Mouse (Mus musculus): ENCODE data around the gene 1700014D04Rik. TPM values are rescaled to one million over a fixed set of nuclear protein-coding genes. Genes with fewer than 3 reads are reported as not detected.
"Not testable (repeated sequence)": the region's sequence is repeated elsewhere in the genome, so short reads cannot be mapped to it uniquely, and the experiment has no call there.

The 1700014D04Rik gene
- polyA plus RNA-seq (2016; fragmentation: Nextera tagmentation; extraction: Ambion mirVana) = 0.18 TPM in 1 of 2 replicates, not detected in the other

DNA sequence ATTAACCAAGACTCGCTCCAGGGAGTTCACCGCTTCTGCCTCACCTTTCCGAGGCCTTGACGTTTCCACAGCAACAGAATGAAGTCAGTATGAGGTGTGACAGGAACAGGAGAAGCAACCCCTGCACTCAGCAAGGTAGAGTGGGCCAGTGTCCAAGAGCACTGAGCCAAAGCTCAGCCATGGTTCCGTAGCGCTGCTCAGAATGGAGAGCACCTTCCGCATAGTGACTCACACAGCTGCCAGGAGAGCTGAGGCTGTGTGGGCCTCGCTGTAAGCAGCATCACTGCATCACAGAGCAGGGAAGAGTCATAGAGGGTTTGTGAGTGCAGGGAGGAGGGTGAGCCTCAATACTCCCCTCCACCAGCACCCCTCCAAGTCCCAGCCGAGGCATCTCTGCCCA is at the start of gene 1700014D04Rik:
Gene 1700014D04Rik, minus strand, starts transcription at position 42 of the 400 bp plus-strand sequence.
- H3K4me3 ChIP-seq = no peak within 1 kb of the TSS
- H3K9me3 ChIP-seq = no peaks in the 10 kb centered on the region
- WGBS = 83% methylated on average over 9 of the region's 9 CpGs
- H3K4me1 ChIP-seq (replicated peaks) = peaks cover 6% of the 10 kb centered on the region; the same call in 1 of the 2 replicates
- no peak within 1 kb of the TSS for H3K27ac ChIP-seq
- no peaks in the 10 kb centered on the region for H3K27me3 ChIP-seq (ENCODE audit: insufficient read depth, poor library complexity, severe bottlenecking)
- no peaks in the 10 kb centered on the region for H3K36me3 ChIP-seq
- DNase-seq (ENCODE audit: low spot score) = no peak

DNA sequence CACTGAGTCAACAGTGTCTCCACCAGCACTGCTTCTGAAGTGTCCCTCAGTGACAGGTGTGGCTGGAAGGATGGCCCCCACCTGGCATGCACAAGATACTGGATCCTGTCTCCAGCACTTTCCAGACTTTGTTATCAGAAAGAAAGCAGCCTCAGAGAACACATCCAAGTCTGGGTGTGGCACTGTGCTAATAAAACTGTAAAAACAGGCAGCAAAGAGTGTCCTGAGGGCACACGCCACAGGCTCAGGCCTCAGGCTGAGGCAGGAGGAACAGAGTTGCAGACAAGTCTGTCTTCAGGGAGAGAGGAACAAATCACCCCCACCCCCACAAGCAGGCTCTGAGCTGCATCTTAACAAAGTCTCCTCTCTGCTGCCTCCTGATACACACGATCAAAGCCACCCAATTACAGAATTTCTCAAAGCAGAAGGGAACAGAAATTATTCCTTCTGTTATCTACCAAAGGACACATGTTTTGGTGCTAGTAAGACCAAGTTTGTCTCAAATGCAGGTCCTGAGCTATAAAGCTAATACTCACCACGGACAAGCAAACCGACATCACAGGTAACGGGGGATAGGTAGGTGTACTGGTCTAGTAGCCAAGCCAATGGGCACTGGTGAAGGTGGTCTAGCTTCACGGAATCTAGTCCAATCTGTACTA is 49.4 kb upstream of the 1700014D04Rik start:
- no peaks in the 10 kb centered on the region for H3K4me1 ChIP-seq (replicated peaks)
- no peak for DNase-seq (ENCODE audit: low spot score)
- no peak overlapping the region for H3K4me3 ChIP-seq
- H3K36me3 ChIP-seq = peaks cover 100% of the 10 kb centered on the region
- H3K27ac ChIP-seq = no peak overlapping the region
- no peaks in the 10 kb centered on the region for H3K9me3 ChIP-seq
- WGBS = 94% methylated on average over 6 of the region's 6 CpGs
- H3K27me3 ChIP-seq (ENCODE audit: insufficient read depth, poor library complexity, severe bottlenecking) = no peaks in the 10 kb centered on the region

DNA sequence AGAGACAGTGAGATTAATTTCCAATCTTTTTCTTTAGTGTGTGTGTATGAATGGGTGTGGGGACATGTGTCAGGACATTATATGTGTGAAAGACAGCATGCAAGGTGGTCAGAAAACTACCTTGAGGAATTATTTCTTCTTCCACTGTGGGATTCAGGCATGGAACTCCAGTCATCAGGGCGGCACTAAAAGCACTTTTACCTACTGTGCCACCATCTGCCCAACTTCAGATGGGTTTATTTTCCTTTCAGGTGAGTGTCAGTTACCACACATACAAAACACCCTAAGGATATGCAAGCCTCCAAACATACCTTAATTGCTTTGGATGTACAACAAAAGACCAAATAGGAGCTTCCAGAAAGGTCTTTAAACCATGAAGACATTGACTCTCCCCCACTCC is 48.2 kb upstream of the 1700014D04Rik start:
- DNase-seq (ENCODE audit: low spot score) = no peak
- Histone ChIP-seq H3K36me3 (peaks cover 100% of the 10 kb centered on the region), H3K27me3 (ENCODE audit: insufficient read depth, poor library complexity, severe bottlenecking) (no peaks in the 10 kb centered on the region), H3K4me3 (no peak overlapping the region), H3K4me1 (replicated peaks) (no peaks in the 10 kb centered on the region), H3K27ac (no peak overlapping the region), H3K9me3 (no peaks in the 10 kb centered on the region)
- 92% methylated on average over 1 of the region's 1 CpGs for WGBS

DNA sequence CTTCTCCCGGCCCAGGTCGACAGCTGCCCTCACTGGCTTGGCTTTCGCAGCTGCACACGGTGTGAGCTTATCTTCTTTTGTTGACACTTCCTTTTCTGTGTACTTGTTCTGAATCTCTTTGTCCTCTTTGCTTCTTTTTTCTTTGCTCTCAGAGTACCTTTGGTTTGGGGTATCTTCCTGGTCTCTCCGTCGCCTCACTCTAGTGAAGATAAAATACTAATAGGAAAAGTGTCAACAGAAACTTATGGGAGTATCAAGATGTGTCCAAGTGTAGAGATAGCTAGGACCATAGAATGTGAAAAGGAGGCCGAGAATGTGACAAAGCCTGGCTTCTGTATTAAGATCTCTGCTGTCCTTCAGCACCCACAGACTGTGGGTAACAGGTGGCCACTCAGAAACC is 35.6 kb upstream of the 1700014D04Rik start, which contains the start of gene Gm49354:
Gene Gm49354, minus strand, starts transcription at position 101 of the 400 bp plus-strand sequence.
- WGBS = 92% methylated on average over 7 of the region's 7 CpGs
- Histone ChIP-seq H3K36me3 (peaks cover 99% of the 10 kb centered on the region), H3K4me3 (no peak within 1 kb of the TSS)

DNA sequence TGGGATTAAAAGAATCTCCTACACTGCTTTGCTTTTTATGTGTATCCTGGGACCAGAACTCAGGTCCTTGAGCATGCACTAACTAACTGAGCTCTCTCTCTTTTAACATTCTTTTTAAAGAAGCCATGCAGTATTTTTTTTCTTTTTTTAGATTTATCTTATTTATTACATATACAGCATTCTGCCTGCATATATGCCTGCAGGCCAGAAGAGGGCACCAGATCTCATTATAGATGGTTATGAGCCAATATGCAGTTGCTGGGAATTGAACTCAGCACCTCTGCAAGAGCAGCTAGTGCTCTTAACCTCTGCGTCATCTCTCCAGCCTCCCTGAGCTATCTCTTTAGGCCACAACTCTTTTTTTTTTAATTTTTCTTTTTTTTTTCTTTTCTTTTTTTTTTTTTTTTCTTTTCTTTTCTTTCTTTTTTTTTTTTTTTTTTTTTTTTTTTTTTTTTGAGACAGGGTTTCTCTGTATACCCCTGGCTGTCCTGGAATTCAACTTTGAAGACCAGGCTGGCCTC is 33.3 kb upstream of the 1700014D04Rik start:
- not testable (repeated sequence) for H3K4me3 ChIP-seq; H3K4me1 ChIP-seq (replicated peaks); DNase-seq (ENCODE audit: low spot score); H3K9me3 ChIP-seq; H3K27me3 ChIP-seq (ENCODE audit: insufficient read depth, poor library complexity, severe bottlenecking); H3K27ac ChIP-seq
- peaks cover 99% of the 10 kb centered on the region for H3K36me3 ChIP-seq
- WGBS = 96% methylated on average over 1 of the region's 1 CpGs

More for the DNA sequence above, 35.6 kb upstream of the 1700014D04Rik start, which contains the start of gene Gm49354:
- H3K9me3 ChIP-seq = no peaks in the 10 kb centered on the region
- no peak for DNase-seq (ENCODE audit: low spot score)
- H3K27ac ChIP-seq = no peak within 1 kb of the TSS
- no peaks in the 10 kb centered on the region for H3K4me1 ChIP-seq (replicated peaks)
- no peaks in the 10 kb centered on the region for H3K27me3 ChIP-seq (ENCODE audit: insufficient read depth, poor library complexity, severe bottlenecking)

DNA sequence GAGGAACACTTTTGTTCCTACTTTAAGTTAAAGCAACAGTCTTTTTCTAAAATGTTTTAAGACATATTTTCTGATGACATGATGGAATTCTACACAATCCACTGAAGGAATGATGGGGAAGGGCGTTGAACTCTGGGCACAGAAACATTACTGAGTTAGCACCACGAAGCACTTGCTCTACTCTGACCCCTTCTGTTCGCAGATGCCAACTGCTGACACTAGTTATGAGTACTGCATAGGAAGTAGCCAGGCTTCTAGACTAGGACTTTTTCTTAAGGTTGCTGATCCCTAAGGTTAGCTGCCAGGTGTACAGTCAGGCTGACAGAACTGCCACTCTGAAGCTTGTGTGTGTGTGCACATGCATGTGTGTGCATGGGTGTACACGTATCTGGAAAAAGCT is 32.7 kb upstream of the 1700014D04Rik start:
- WGBS = 89% methylated on average over 4 of the region's 4 CpGs
- H3K4me3 ChIP-seq = no peak overlapping the region
- no peak for DNase-seq (ENCODE audit: low spot score)

DNA sequence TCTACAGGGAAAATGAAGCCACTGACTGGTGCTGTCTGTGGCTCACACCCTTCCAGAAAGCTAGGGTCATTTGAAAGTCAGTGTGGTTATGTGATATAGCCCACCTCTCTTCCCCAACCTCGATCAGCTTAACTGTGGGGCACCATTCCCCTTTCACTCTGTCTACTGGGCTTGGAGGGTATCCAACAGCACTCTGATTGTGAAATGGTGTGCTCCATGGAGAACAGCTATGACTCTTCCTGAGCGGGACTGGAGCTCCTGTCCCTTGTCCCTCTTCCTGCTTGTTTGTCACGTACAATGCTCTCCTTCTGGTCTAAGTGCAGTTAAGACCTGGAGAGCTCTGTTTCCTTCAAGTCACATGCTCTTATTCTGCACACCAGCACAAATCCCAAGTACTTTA is 28.6 kb upstream of the 1700014D04Rik start:
- no peak overlapping the region for H3K4me3 ChIP-seq
- H3K9me3 ChIP-seq = no peaks in the 10 kb centered on the region
- whole genome bisulfite sequencing = 86% methylated on average over 3 of the region's 3 CpGs
- no peak for DNase-seq (ENCODE audit: low spot score)
- H3K27me3 ChIP-seq (ENCODE audit: insufficient read depth, poor library complexity, severe bottlenecking) = no peaks in the 10 kb centered on the region
- H3K27ac ChIP-seq = no peak overlapping the region
- peaks cover 14% of the 10 kb centered on the region for H3K4me1 ChIP-seq (replicated peaks)
- H3K36me3 ChIP-seq = peaks cover 84% of the 10 kb centered on the region

More for the DNA sequence above, 32.7 kb upstream of the 1700014D04Rik start:
- Histone ChIP-seq H3K9me3 (no peaks in the 10 kb centered on the region), H3K27ac (no peak overlapping the region), H3K4me1 (replicated peaks) (no peaks in the 10 kb centered on the region), H3K36me3 (peaks cover 96% of the 10 kb centered on the region), H3K27me3 (ENCODE audit: insufficient read depth, poor library complexity, severe bottlenecking) (no peaks in the 10 kb centered on the region)

DNA sequence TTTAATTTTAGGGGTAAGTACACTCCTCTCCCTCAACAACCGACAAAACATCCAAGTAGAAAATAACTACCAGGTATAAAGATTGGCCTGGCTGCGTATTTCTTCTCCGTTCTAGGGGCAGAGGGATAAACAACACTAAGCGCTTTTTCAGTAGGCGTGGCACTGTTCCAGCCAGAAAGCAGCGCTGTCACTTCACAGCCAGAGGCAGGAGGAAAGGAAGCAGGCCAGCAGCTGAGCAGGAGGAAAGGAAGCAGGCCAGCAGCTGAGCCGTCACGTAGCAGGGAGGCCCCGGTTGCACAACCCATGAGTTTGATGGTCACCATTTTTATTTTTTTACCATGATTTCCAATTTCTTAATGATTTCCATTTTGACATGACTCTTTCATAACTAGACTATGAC is 24.7 kb upstream of the 1700014D04Rik start:
- H3K27me3 ChIP-seq (ENCODE audit: insufficient read depth, poor library complexity, severe bottlenecking) = no peaks in the 10 kb centered on the region
- H3K36me3 ChIP-seq = peaks cover 54% of the 10 kb centered on the region
- no peak for DNase-seq (ENCODE audit: low spot score)
- H3K27ac ChIP-seq = peak overlapping the region; percentile 97; the same call in 1 of the 2 replicates
- peak overlapping the region; percentile 84; the same call in 1 of the 2 replicates for H3K4me3 ChIP-seq
- 74% methylated on average over 9 of the region's 9 CpGs for WGBS
- H3K9me3 ChIP-seq = no peaks in the 10 kb centered on the region
- H3K4me1 ChIP-seq (replicated peaks) = peaks cover 44% of the 10 kb centered on the region

DNA sequence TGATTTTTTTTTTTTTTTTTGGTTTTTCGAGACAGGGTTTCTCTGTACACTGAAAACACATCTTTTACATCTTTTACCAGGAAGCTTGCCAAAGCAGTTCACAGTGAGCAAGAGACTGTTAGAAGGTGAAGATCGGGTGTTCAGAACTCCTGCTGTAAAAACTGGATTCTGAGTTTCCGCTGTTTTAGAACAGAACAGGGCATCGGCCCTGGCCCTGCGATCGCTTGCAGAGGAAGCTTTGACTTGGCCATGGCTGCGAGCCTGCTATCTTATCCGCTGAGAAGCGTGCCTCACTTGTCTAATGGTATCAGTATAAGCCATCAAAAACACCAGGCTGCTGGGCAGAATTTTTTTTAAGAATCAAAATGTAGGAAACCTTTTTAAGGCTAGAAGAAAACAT is 24.3 kb upstream of the 1700014D04Rik start:
- 77% methylated on average over 9 of the region's 9 CpGs for WGBS
- Histone ChIP-seq H3K4me3 (peak overlapping the region; percentile 84), H3K4me1 (replicated peaks) (peaks cover 48% of the 10 kb centered on the region), H3K27me3 (ENCODE audit: insufficient read depth, poor library complexity, severe bottlenecking) (no peaks in the 10 kb centered on the region), H3K36me3 (peaks cover 50% of the 10 kb centered on the region), H3K9me3 (no peaks in the 10 kb centered on the region), H3K27ac (peak overlapping the region; percentile 97)
- DNase-seq (ENCODE audit: low spot score) = no peak

DNA sequence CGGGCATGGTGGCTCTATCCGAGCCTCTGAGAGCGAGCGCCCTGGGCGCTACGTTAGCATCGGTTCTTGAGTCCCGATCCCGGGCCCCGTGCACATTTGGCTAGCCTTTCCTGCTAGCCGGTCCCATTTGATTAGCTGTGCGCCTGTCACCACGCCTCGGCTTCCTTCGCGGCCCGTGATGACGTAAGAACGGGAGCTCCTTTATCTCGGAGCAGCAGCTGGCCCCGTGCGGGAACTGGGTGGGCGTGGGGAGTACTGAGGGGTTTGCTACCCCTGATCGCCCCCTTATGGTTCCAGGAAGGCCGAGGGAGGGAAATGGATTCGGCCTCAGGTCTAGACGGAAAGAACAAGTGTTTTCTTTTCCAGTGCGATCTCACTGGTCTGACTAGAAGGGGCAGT is 23.6 kb upstream of the 1700014D04Rik start:
- peak overlapping the region; percentile 97 for H3K27ac ChIP-seq
- peak; percentile 89 for DNase-seq (ENCODE audit: low spot score)
- H3K9me3 ChIP-seq = no peaks in the 10 kb centered on the region
- H3K36me3 ChIP-seq = peaks cover 43% of the 10 kb centered on the region
- under 1% methylated on average over 28 of the region's 28 CpGs for WGBS
- H3K27me3 ChIP-seq (ENCODE audit: insufficient read depth, poor library complexity, severe bottlenecking) = no peaks in the 10 kb centered on the region
- peak overlapping the region; percentile 84 for H3K4me3 ChIP-seq
- peaks cover 52% of the 10 kb centered on the region for H3K4me1 ChIP-seq (replicated peaks)

DNA sequence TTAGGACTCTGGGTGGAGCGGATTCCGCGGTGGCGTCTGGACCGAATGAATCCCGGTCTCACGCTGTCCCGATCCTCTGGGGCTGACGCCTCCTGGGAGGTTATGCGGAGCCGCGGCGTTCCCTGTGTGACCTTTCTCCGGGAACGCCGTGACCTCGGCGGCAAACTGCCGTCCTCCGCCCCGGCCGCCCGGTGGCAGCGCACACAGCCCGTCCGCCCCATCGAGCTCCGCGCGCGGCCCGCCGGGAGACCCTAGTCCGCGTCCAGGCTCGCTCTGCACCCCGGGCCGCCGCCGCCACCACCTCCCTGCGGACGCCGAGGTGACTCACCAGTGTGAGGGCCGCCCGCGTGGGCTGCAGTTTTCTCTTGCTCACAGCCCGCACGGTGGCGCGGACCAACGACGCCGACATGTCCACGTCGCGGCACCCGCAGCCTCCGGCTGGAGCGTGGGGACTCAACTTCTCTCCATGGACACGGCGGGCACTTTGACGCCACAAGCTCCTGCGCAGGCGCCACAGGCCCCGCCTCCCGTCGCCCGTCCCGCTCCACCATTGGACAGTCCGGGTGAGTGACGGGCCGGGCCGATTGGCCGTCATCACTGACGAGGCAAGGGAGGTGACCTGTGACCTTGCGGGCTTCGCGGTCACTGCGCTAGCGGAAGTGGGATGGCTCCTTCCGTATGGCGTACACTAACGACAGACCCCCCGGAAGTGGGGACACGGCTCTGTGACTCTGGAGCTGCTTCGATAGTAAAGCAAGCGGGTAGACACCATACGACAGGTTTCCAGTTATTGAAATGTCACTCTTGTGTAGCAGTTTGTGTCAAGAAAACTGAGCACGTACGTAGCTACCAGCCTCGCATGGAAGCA is 23.0 kb upstream of the 1700014D04Rik start, which contains the start of gene Isca1:
Gene Isca1, minus strand, starts transcription at position 515 of the 868 bp plus-strand sequence.
- H3K4me3 ChIP-seq = peak within 1 kb of the TSS; percentile 84
- peaks cover 52% of the 10 kb centered on the region for H3K4me1 ChIP-seq (replicated peaks)
- H3K27ac ChIP-seq = peak within 1 kb of the TSS; percentile 97
- peak; percentile 100 for DNase-seq (ENCODE audit: low spot score)
- WGBS = under 1% methylated on average over 91 of the region's 91 CpGs
- no peaks in the 10 kb centered on the region for H3K9me3 ChIP-seq
- no peaks in the 10 kb centered on the region for H3K27me3 ChIP-seq (ENCODE audit: insufficient read depth, poor library complexity, severe bottlenecking)
- H3K36me3 ChIP-seq = peaks cover 37% of the 10 kb centered on the region

DNA sequence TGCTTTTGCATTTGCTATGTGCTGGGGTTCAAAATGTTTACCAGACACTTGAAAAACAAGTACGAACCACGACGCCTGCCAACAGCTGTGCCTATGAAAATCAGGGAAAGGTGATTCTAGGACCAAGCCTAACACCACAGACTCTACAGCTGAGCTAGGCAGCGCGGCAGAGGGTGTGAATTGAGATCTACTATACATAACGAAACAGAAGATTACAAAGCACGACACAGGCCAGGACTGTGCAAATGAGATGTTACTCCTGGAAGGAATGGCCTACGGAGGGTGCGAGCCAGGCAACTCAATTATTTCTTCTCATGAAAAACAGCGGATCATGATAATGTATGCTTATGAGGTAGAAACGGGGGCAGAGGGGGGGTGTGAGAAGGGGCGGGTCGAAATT is 22.0 kb upstream of the 1700014D04Rik start:
- 57% methylated on average over 13 of the region's 13 CpGs for WGBS
- Histone ChIP-seq H3K36me3 (peaks cover 37% of the 10 kb centered on the region), H3K27ac (peak overlapping the region; percentile 97; the same call in 1 of the 2 replicates), H3K4me3 (peak overlapping the region; percentile 84), H3K4me1 (replicated peaks) (peaks cover 55% of the 10 kb centered on the region), H3K9me3 (no peaks in the 10 kb centered on the region), H3K27me3 (ENCODE audit: insufficient read depth, poor library complexity, severe bottlenecking) (no peaks in the 10 kb centered on the region)
- DNase-seq (ENCODE audit: low spot score) = no peak
